Mouse (Mus musculus) liver, embryonic 15.5 days (tissue): ENCODE measurements around the gene Colca2. TPM values are rescaled to one million over a fixed set of nuclear protein-coding genes. Genes with fewer than 3 reads are reported as not detected.

Experiments used
- ATAC-seq: fragments of 200-750 bp; cut with Nextera tagmentation; 2 replicates; pipeline ENCODE4 v1.8.0; 2017; ENCODE audit warnings: moderate number of reproducible peaks, mild to moderate bottlenecking, moderate library complexity; ENCODE audit not compliant: insufficient read depth
- H3K27ac ChIP-seq: fragments of 300-500 bp; sonication (generic); replicated peaks from 2 replicates; pipeline ENCODE4 v1.5.1; 2015; ENCODE audit warnings: mild to moderate bottlenecking, inconsistent platforms
- H3K27me3 ChIP-seq: fragments of 300-500 bp; sonication (generic); 2 replicates; pipeline ENCODE4 v1.6.1; 2015; ENCODE audit warnings: mild to moderate bottlenecking, inconsistent platforms
- H3K36me3 ChIP-seq: fragments of 300-500 bp; sonication (generic); replicated peaks from 2 replicates; pipeline ENCODE4 v1.6.1; 2015; ENCODE audit warnings: moderate library complexity, mild to moderate bottlenecking, inconsistent platforms
- H3K4me1 ChIP-seq: fragments of 300-500 bp; sonication (generic); replicated peaks from 2 replicates; pipeline ENCODE4 v1.6.1; 2015; ENCODE audit warnings: inconsistent platforms
- H3K4me2 ChIP-seq: fragments of 300-500 bp; sonication (generic); 2 replicates; pipeline ENCODE4 v1.6.1; 2015; ENCODE audit warnings: moderate library complexity, mild to moderate bottlenecking, inconsistent platforms
- H3K4me3 ChIP-seq: fragments of 300-500 bp; sonication (generic); replicated peaks from 2 replicates; pipeline ENCODE4 v1.5.1; 2015; ENCODE audit warnings: mild to moderate bottlenecking, inconsistent platforms
- H3K9ac ChIP-seq: fragments of 300-500 bp; sonication (generic); 2 replicates; pipeline ENCODE4 v1.6.1; 2015; ENCODE audit warnings: moderate library complexity, mild to moderate bottlenecking, inconsistent platforms
- H3K9me3 ChIP-seq: fragments of 300-500 bp; sonication (generic); replicated peaks from 2 replicates; pipeline ENCODE4 v1.6.1; 2016; ENCODE audit warnings: inconsistent platforms
- WGBS: fragments of 180-500 bp; shearing (Covaris S2); methylation state at CpG from one replicate; pipeline ENCODE4 v1.1.7; 2015; ENCODE audit warnings: mixed read lengths; ENCODE audit not compliant: insufficient replicate concordance; 5-methylcytosine and 5-hydroxymethylcytosine counted together
- polyA plus RNA-seq: library from polyadenylated mRNA; unstranded; fragments of >200 nt; fragmentation: Nextera tagmentation; extraction: Ambion mirVana; gene quantifications from 2 replicates; pipeline ENCODE4 v1.2.1, GENCODE M21; 2015

The Colca2 gene
- polyA plus RNA-seq, 1 experiment from 2014 or later = 0.26 TPM

GRCm38 (mm10) chr9:51306351-51306750 lies 28.0 kb upstream of the Colca2 start:
- Histone ChIP-seq H3K4me2 (no peak overlapping the region), H3K4me3 (no peak overlapping the region), H3K9me3 (no peaks in the 10 kb centered on the region), H3K4me1 (no peaks in the 10 kb centered on the region), H3K27ac (no peak overlapping the region), H3K36me3 (no peaks in the 10 kb centered on the region), H3K27me3 (no peaks in the 10 kb centered on the region; the same call in 1 of the 2 replicates), H3K9ac (no peak overlapping the region)
- 76% methylated on average over 3 of the region's 3 CpGs for WGBS
- no peak for ATAC-seq

GRCm38 (mm10) chr9:51305146-51305545 lies 26.8 kb upstream of the Colca2 start:
- ATAC-seq = no peak
- Histone ChIP-seq H3K9me3 (no peaks in the 10 kb centered on the region), H3K4me3 (no peak overlapping the region), H3K4me1 (no peaks in the 10 kb centered on the region), H3K9ac (no peak overlapping the region), H3K27ac (no peak overlapping the region), H3K4me2 (no peak overlapping the region), H3K27me3 (no peaks in the 10 kb centered on the region; the same call in 1 of the 2 replicates), H3K36me3 (no peaks in the 10 kb centered on the region)
- WGBS = 55% methylated on average over 3 of the region's 3 CpGs

GRCm38 (mm10) chr9:51303980-51304379 lies 25.6 kb upstream of the Colca2 start:
- H3K36me3 ChIP-seq = no peaks in the 10 kb centered on the region
- no peaks in the 10 kb centered on the region for H3K4me1 ChIP-seq
- no peak overlapping the region for H3K4me3 ChIP-seq
- H3K9ac ChIP-seq = no peak overlapping the region
- ATAC-seq = no peak
- 24% methylated on average over 5 of the region's 5 CpGs for WGBS
- H3K27me3 ChIP-seq = no peaks in the 10 kb centered on the region; the same call in 1 of the 2 replicates
- H3K9me3 ChIP-seq = no peaks in the 10 kb centered on the region
- no peak overlapping the region for H3K4me2 ChIP-seq
- no peak overlapping the region for H3K27ac ChIP-seq

DNA sequence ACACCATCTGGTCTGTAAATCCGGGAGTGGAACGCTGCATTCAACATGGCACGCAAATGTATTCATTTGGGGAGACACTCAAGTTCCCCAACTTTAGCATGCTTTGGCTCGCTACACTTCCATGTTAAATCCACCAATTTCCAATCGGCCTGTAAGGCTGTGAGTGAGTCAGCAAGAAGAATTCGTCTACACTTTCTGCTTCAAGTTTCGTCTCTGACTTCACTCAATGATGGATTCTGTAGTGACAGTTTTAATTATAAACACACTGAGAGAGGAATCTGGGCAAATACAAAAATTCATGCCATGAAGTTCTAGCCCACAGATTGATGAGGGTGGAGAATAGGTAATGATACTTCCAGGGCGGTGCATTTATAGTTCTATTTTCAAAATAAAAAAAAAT lies 15.2 kb upstream of the Colca2 start:
- H3K36me3 ChIP-seq = no peaks in the 10 kb centered on the region
- H3K4me2 ChIP-seq = no peak overlapping the region
- H3K9me3 ChIP-seq = no peaks in the 10 kb centered on the region
- H3K4me1 ChIP-seq = no peaks in the 10 kb centered on the region
- no peak overlapping the region for H3K9ac ChIP-seq
- H3K27ac ChIP-seq = no peak overlapping the region
- ATAC-seq = no peak
- no peak overlapping the region for H3K4me3 ChIP-seq
- H3K27me3 ChIP-seq = no peaks in the 10 kb centered on the region
- WGBS = 67% methylated on average over 8 of the region's 8 CpGs

DNA sequence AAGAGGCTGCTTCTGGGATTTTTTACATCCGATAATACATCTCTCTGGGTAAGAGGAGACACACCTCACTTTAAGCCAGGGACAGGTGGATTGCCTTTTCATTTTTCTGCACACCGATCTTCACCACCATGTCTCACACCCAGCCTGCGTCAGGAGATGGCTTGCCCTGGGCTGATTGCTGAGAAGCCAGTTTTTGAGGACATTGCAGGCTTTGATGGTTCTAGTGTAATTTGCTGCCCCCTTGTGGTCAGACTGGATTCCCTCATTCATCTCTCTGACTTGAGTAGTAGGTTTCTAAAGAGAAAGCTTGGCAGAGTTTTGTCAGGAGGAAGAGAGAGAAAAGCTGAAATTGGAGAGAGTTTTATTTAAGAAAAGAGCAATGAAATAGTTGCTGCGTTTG lies 14.3 kb upstream of the Colca2 start:
- WGBS = 23% methylated on average over 4 of the region's 4 CpGs
- no peaks in the 10 kb centered on the region for H3K36me3 ChIP-seq
- H3K4me1 ChIP-seq = no peaks in the 10 kb centered on the region
- no peaks in the 10 kb centered on the region for H3K27me3 ChIP-seq
- H3K4me2 ChIP-seq = no peak overlapping the region
- H3K4me3 ChIP-seq = no peak overlapping the region
- H3K9me3 ChIP-seq = no peaks in the 10 kb centered on the region
- ATAC-seq = no peak
- no peak overlapping the region for H3K27ac ChIP-seq
- H3K9ac ChIP-seq = no peak overlapping the region

DNA sequence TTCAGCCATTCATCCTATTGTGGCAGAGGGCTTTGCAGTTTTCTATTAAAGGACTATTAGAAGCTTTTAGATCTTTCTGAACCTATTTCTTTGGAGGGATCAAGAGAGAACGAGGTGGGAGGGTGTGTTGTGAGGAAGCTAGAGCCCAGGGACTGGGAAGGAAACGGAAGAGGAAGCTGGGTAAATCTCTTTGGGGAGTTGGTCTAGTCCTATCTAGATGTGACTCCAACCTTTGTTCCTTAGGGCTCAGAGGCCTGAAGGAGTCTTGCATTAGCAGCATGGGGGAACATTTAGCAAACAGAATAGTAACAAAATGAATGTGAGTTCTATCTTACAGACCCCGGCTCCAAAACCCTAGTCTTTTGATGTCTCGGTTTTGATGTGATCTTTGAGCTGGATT lies 12.6 kb upstream of the Colca2 start:
- H3K4me1 ChIP-seq = no peaks in the 10 kb centered on the region
- WGBS = 41% methylated on average over 4 of the region's 4 CpGs
- no peaks in the 10 kb centered on the region for H3K36me3 ChIP-seq
- no peak overlapping the region for H3K27ac ChIP-seq
- no peak overlapping the region for H3K4me2 ChIP-seq
- H3K9ac ChIP-seq = no peak overlapping the region
- no peak overlapping the region for H3K4me3 ChIP-seq
- no peaks in the 10 kb centered on the region for H3K27me3 ChIP-seq
- ATAC-seq = no peak
- H3K9me3 ChIP-seq = no peaks in the 10 kb centered on the region

GRCm38 (mm10) chr9:51286079-51286478 lies 7.7 kb upstream of the Colca2 start:
- no peaks in the 10 kb centered on the region for H3K4me1 ChIP-seq
- ATAC-seq = no peak
- H3K4me3 ChIP-seq = no peak overlapping the region
- no peaks in the 10 kb centered on the region for H3K36me3 ChIP-seq
- no peak overlapping the region for H3K27ac ChIP-seq
- H3K4me2 ChIP-seq = no peak overlapping the region
- H3K27me3 ChIP-seq = no peaks in the 10 kb centered on the region
- 45% methylated on average over 2 of the region's 2 CpGs for WGBS
- H3K9ac ChIP-seq = no peak overlapping the region
- H3K9me3 ChIP-seq = no peaks in the 10 kb centered on the region

- Histone ChIP-seq H3K9me3 (no peaks in the 10 kb centered on the region), H3K4me1 (peaks cover 5% of the 10 kb centered on the region), H3K9ac (no peak overlapping the region), H3K27ac (no peak overlapping the region), H3K27me3 (peaks cover 41% of the 10 kb centered on the region), H3K36me3 (no peaks in the 10 kb centered on the region), H3K4me2 (peak overlapping the region; percentile 66), H3K4me3 (peak overlapping the region; percentile 52)
- WGBS = 22% methylated on average over 13 of the region's 13 CpGs
- ATAC-seq = no peak
Observed at GRCm38 (mm10) chr9:51277834-51278498, 403 bp downstream of the Colca2 start.

- Histone ChIP-seq H3K9ac (no peak overlapping the region), H3K27ac (no peak overlapping the region), H3K36me3 (no peaks in the 10 kb centered on the region), H3K9me3 (no peaks in the 10 kb centered on the region), H3K4me2 (no peak overlapping the region), H3K4me1 (peaks cover 5% of the 10 kb centered on the region), H3K27me3 (peaks cover 32% of the 10 kb centered on the region), H3K4me3 (no peak overlapping the region)
- ATAC-seq = no peak
- WGBS = 20% methylated on average over 4 of the region's 4 CpGs
Observed at GRCm38 (mm10) chr9:51274678-51275077, 3.7 kb downstream of the Colca2 start.

- Histone ChIP-seq H3K4me1 (peaks cover 5% of the 10 kb centered on the region), H3K4me2 (no peak overlapping the region), H3K27ac (no peak overlapping the region), H3K27me3 (peaks cover 22% of the 10 kb centered on the region), H3K9me3 (no peaks in the 10 kb centered on the region), H3K36me3 (no peaks in the 10 kb centered on the region), H3K4me3 (no peak overlapping the region), H3K9ac (no peak overlapping the region)
- no peak for ATAC-seq
- 17% methylated on average over 9 of the region's 9 CpGs for WGBS
Observed at GRCm38 (mm10) chr9:51273581-51274154, 4.7 kb downstream of the Colca2 start.

GRCm38 (mm10) chr9:51272102-51272501 lies 6.3 kb downstream of the Colca2 start:
- Histone ChIP-seq H3K4me3 (no peak overlapping the region), H3K9me3 (no peaks in the 10 kb centered on the region), H3K27me3 (peaks cover 8% of the 10 kb centered on the region), H3K27ac (no peak overlapping the region), H3K9ac (no peak overlapping the region), H3K4me2 (no peak overlapping the region), H3K36me3 (no peaks in the 10 kb centered on the region), H3K4me1 (peaks cover 5% of the 10 kb centered on the region)
- WGBS = 33% methylated on average over 5 of the region's 5 CpGs
- ATAC-seq = no peak

DNA sequence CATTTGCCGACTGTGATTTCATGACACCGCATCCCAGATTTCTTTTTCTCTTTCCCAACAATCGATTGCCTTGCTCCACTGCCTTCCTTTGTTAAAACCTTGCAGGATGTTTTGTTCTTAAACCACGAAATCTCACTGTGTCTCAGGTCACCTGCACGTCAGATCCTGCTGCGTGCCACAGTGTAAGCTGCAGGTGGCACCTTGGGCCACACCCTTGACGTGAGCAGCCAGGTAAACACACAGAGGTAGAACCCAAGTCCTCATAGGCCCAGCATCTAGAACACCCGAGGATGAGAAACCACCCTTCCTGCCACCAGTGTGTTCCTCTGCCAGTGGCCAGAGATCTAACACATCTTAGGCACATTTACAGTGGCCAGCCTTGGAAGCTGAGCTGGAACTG lies 7.3 kb downstream of the Colca2 start:
- Histone ChIP-seq H3K9ac (no peak overlapping the region), H3K4me2 (no peak overlapping the region), H3K27me3 (peaks cover 6% of the 10 kb centered on the region; the same call in 1 of the 2 replicates), H3K4me3 (no peak overlapping the region), H3K27ac (no peak overlapping the region), H3K9me3 (no peaks in the 10 kb centered on the region), H3K36me3 (no peaks in the 10 kb centered on the region), H3K4me1 (peaks cover 5% of the 10 kb centered on the region)
- WGBS = 64% methylated on average over 8 of the region's 8 CpGs
- no peak for ATAC-seq
